Mouse (Mus musculus) hindbrain, postnatal 0 days (tissue): ENCODE measurements at regions not wholly inside any gene's neighbourhood (a gene's known extent, or its start where the extent isn't known, plus 50 kb on each side); places are given as distances from the start of the nearest gene placed in this dataset.

Source experiments
- ATAC-seq: fragments of 200-750 bp; cut with Nextera tagmentation; 2 replicates; pipeline ENCODE4 v1.8.0; 2017; ENCODE audit warnings: mild to moderate bottlenecking, moderate TSS enrichment, moderate library complexity
- DNase-seq: peaks from one replicate; pipeline ENCODE4 v3.0.0-alpha.2; 2015; ENCODE audit warnings: low spot score
- H3K27ac ChIP-seq: fragments of 300-500 bp; sonication (generic); 2 replicates; pipeline ENCODE4 v1.5.1; 2014; ENCODE audit warnings: mild to moderate bottlenecking
- H3K27me3 ChIP-seq: fragments of 300-500 bp; sonication (generic); 2 replicates; pipeline ENCODE4 v1.6.1; 2014; ENCODE audit warnings: low read length, mixed read lengths; ENCODE audit not compliant: insufficient read depth
- H3K36me3 ChIP-seq: fragments of 300-500 bp; sonication (generic); 2 replicates; pipeline ENCODE4 v1.6.1; 2014; ENCODE audit warnings: low read length, mixed read lengths; ENCODE audit not compliant: insufficient read depth
- H3K4me1 ChIP-seq: fragments of 300-500 bp; sonication (generic); 2 replicates; pipeline ENCODE4 v1.6.1; 2014; ENCODE audit warnings: antibody characterized with exemption, low read length, mixed read lengths; ENCODE audit not compliant: insufficient read depth
- H3K4me2 ChIP-seq: fragments of 300-500 bp; sonication (generic); 2 replicates; pipeline ENCODE4 v1.6.1; 2014; ENCODE audit warnings: low read depth, mild to moderate bottlenecking, low read length, moderate library complexity, mixed read lengths
- H3K4me3 ChIP-seq: fragments of 300-500 bp; sonication (generic); 2 replicates; pipeline ENCODE4 v1.5.1; 2014; ENCODE audit warnings: low read length
- H3K9ac ChIP-seq: fragments of 300-500 bp; sonication (generic); replicated peaks from 2 replicates; pipeline ENCODE4 v1.6.1; 2014; ENCODE audit warnings: mild to moderate bottlenecking, low read length, moderate library complexity, mixed read lengths
- H3K9me3 ChIP-seq: fragments of 300-500 bp; sonication (generic); 2 replicates; pipeline ENCODE4 v1.6.1; 2016; ENCODE audit warnings: low read length, mixed read lengths
- CTCF ChIP-seq: IDR thresholded peaks from 2 replicates; pipeline ENCODE4 v1.5.1; 2016; ENCODE audit warnings: antibody characterized with exemption, control low read depth, low read depth
- WGBS: fragments of 180-500 bp; shearing (Covaris S2); extraction: QIAGEN DNeasy Blood & Tissue Kit; methylation state at CpG from one replicate; pipeline ENCODE4 v1.1.7; 2014; 5-methylcytosine and 5-hydroxymethylcytosine counted together

DNA sequence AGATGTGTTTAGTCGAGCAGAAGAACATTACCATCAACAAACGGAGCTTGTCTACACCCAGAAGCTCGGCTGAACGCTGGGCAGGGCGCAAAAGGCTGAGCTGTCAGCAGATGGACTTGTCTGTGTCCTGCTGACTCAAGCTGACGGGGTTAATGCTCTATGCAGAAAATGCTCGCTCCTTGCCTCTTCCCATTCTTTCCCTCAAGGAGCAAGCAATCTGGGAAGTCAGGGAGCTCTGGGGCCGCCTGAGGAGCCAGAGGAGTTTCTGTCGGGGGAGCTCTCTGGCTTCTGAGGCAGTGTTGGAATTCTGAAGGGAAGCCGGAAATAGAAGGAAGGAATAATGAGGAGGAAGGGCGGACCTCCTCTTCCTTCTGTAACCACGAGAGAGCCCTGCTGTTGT lies 289.3 kb upstream of the G2e3 start:
- WGBS = 14% methylated on average over 12 of the region's 12 CpGs
- H3K4me3 ChIP-seq = peak overlapping the region; percentile 4; the same call in 1 of the 2 replicates
- no peaks in the 10 kb centered on the region for H3K9me3 ChIP-seq
- no peak for TF ChIP-seq CTCF
- H3K27me3 ChIP-seq = no peaks in the 10 kb centered on the region
- H3K4me2 ChIP-seq = peak overlapping the region; percentile 32
- H3K4me1 ChIP-seq = no peaks in the 10 kb centered on the region; the same call in 1 of the 2 replicates
- ATAC-seq (peak; percentile 82), DNase-seq (peak; percentile 59)
- H3K27ac ChIP-seq = peak overlapping the region; percentile 56; the same call in 1 of the 2 replicates
- no peaks in the 10 kb centered on the region for H3K36me3 ChIP-seq
- H3K9ac ChIP-seq = no peak overlapping the region; the same call in 1 of the 2 replicates

DNA sequence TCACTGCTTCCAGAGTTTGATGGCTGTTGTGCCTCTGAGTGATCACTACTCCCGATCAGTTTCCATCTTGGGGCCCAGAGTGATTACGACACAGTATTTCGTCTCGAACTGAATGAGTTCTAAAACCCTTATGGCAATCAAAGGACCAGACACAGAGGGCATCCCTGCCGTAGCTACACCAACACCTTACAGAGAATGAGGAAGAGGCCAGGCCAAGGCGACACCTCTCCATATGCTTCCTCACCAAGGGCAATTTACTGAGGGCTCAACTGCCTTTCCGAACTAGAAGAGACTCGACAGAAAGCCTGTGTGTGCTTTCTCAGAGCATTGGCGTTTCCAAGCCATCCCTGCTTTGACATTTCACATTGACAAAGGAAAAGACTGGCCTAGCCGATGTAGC lies 289.8 kb upstream of the G2e3 start:
- H3K27ac ChIP-seq = peak overlapping the region; percentile 56; the same call in 1 of the 2 replicates
- DNase-seq = no peak

DNA sequence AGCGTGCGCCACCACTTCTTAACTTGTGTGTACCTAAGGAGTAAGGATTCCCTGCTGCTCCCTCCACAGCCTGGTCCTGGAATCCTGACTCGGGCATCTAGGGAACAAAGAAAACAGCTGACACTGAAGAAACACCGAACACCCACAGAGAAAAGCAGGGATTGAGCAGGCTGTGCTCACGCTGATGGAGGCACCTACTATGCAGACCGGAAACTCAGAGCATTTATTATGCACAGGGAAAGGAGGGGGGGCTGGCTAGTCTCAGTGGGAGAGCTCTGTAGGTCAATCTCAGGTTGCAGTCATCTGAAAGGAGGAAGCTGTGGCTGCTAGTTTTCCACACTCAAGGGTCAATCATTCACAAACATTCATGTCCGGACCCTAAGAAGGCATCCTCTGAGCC lies 300.7 kb upstream of the G2e3 start:
- no peak for ATAC-seq
- Histone ChIP-seq H3K27ac (no peak overlapping the region), H3K9ac (no peak overlapping the region), H3K4me2 (no peak overlapping the region), H3K27me3 (no peaks in the 10 kb centered on the region), H3K4me3 (no peak overlapping the region), H3K4me1 (no peaks in the 10 kb centered on the region), H3K9me3 (no peaks in the 10 kb centered on the region), H3K36me3 (no peaks in the 10 kb centered on the region)
- no peak for TF ChIP-seq CTCF
- DNase-seq = no peak
- WGBS = 50% methylated on average over 7 of the region's 7 CpGs

More for the DNA sequence above, 289.8 kb upstream of the G2e3 start:
- 62% methylated on average over 10 of the region's 10 CpGs for WGBS
- no peaks in the 10 kb centered on the region; the same call in 1 of the 2 replicates for H3K4me1 ChIP-seq
- no peak for TF ChIP-seq CTCF
- ATAC-seq = peak; percentile 51
- H3K4me3 ChIP-seq = no peak overlapping the region
- peak overlapping the region; percentile 32; the same call in 1 of the 2 replicates for H3K4me2 ChIP-seq
- H3K36me3 ChIP-seq = no peaks in the 10 kb centered on the region
- H3K27me3 ChIP-seq = no peaks in the 10 kb centered on the region
- no peak overlapping the region for H3K9ac ChIP-seq
- H3K9me3 ChIP-seq = no peaks in the 10 kb centered on the region

- WGBS = 27% methylated on average over 9 of the region's 9 CpGs
- ATAC-seq (peak; percentile 18; the same call in 1 of the 2 replicates), DNase-seq (no peak)
- H3K4me2 ChIP-seq = no peak overlapping the region
- no peaks in the 10 kb centered on the region for H3K36me3 ChIP-seq
- H3K27ac ChIP-seq = no peak overlapping the region
- no peaks in the 10 kb centered on the region for H3K9me3 ChIP-seq
- TF ChIP-seq CTCF = no peak
- H3K4me3 ChIP-seq = no peak overlapping the region
- H3K4me1 ChIP-seq = no peaks in the 10 kb centered on the region
- no peaks in the 10 kb centered on the region for H3K27me3 ChIP-seq
- H3K9ac ChIP-seq = no peak overlapping the region
Observed at GRCm38 (mm10) chr12:51045437-51045836, 302.4 kb upstream of the G2e3 start.

- H3K9ac ChIP-seq = no peak overlapping the region
- no peak overlapping the region for H3K4me2 ChIP-seq
- H3K4me3 ChIP-seq = no peak overlapping the region
- H3K27ac ChIP-seq = no peak overlapping the region
- H3K9me3 ChIP-seq = no peaks in the 10 kb centered on the region
- TF ChIP-seq CTCF = no peak
- H3K27me3 ChIP-seq = no peaks in the 10 kb centered on the region
- DNase-seq (no peak), ATAC-seq (no peak)
- no peaks in the 10 kb centered on the region for H3K36me3 ChIP-seq
- H3K4me1 ChIP-seq = no peaks in the 10 kb centered on the region
- 16% methylated on average over 1 of the region's 1 CpGs for WGBS
Observed at GRCm38 (mm10) chr12:51045020-51045419, 302.8 kb upstream of the G2e3 start.

- 44% methylated on average over 2 of the region's 2 CpGs for WGBS
- Histone ChIP-seq H3K27me3 (no peaks in the 10 kb centered on the region), H3K9ac (no peak overlapping the region), H3K27ac (no peak overlapping the region), H3K4me3 (no peak overlapping the region), H3K4me2 (no peak overlapping the region), H3K4me1 (peaks cover 4% of the 10 kb centered on the region), H3K36me3 (no peaks in the 10 kb centered on the region), H3K9me3 (no peaks in the 10 kb centered on the region)
- TF ChIP-seq CTCF = no peak
- DNase-seq (no peak), ATAC-seq (no peak)
Observed at GRCm38 (mm10) chr12:51032193-51032592, 315.7 kb upstream of the G2e3 start.

DNA sequence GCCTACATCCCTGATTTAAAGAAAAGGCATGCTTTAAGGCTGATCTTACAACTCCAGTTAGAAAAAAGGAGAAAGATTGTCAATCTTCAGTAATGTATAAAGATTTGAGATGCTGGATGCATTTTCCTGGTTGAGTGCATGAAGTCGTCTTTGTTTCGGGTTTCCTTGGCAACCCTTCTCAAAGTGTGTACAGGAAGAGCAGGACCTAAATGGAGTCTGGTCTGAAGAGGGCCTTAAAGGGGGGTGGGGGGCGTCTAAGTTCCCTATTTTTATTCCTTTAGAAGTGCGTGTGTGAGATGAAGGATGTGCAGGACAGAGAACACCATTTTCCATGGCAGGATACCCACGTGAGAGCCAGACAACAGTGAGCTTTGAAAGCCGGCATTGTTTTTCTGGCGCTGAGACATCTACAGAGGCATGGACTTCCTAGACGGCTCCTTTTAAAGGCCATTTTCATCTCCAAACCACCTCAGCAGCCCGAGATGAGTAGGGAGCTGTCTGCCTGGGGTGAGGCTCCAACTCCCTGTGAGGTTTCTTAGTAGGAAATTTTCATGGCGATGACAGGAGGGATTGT lies 319.2 kb upstream of the G2e3 start:
- H3K36me3 ChIP-seq = no peaks in the 10 kb centered on the region
- TF ChIP-seq CTCF = no peak
- no peaks in the 10 kb centered on the region for H3K9me3 ChIP-seq
- peak; percentile 40; the same call in 1 of the 2 replicates for ATAC-seq
- 13% methylated on average over 10 of the region's 10 CpGs for WGBS
- peak; percentile 47 for DNase-seq
- H3K27ac ChIP-seq = no peak overlapping the region
- peak overlapping the region; percentile 21 for H3K4me2 ChIP-seq
- H3K4me1 ChIP-seq = peaks cover 4% of the 10 kb centered on the region
- no peaks in the 10 kb centered on the region for H3K27me3 ChIP-seq
- no peak overlapping the region for H3K9ac ChIP-seq
- H3K4me3 ChIP-seq = no peak overlapping the region
